Mouse (Mus musculus): ENCODE results near the gene Cdkal1. TPM values are rescaled to one million over a fixed set of nuclear protein-coding genes. Genes with fewer than 3 reads are reported as not detected.

The Cdkal1 gene
- polyA plus RNA-seq, 2 experiments, result 2.0 to 7.7 TPM

- Histone ChIP-seq H3K9ac (replicated peaks) (no peak overlapping the region), H3K9me3 (ENCODE audit: control insufficient read depth, low read length) (no peaks in the 10 kb centered on the region), H3K4me1 (replicated peaks; ENCODE audit: control insufficient read depth in 2 of 2, insufficient read depth in 2 of 2, low read length in 1 of 2) (no peaks in the 10 kb centered on the region), H3K27me3 (ENCODE audit: control insufficient read depth, insufficient read depth, low read length) (no peaks in the 10 kb centered on the region), H3K36me3 (replicated peaks; ENCODE audit: control insufficient read depth, insufficient read depth, low read depth) (no peaks in the 10 kb centered on the region), H3K27ac (no peak overlapping the region), H3K4me3 (ENCODE audit: insufficient read depth in 1 of 2, low read depth in 2 of 2, low read length in 2 of 2) (no peak overlapping the region), H3K4me2 (ENCODE audit: low read depth) (no peak overlapping the region)
- no peak for DNase-seq (ENCODE audit: low read depth in 3 of 3, low spot score in 3 of 3)
- 77% methylated on average over 3 of the region's 3 CpGs for WGBS (ENCODE audit: insufficient replicate concordance)
- TF ChIP-seq EP300 (IDR thresholded peaks at IDR 0.05; ENCODE audit: low read depth) (no peak), CTCF (IDR thresholded peaks at IDR 0.05; ENCODE audit: low read depth) (no peak)
- ATAC-seq (ENCODE audit: insufficient read depth), result no peak
Observed at GRCm38 (mm10) chr13:29155297-29155696, 700.2 kb downstream of the Cdkal1 start.

GRCm38 (mm10) chr13:29150120-29150519, 705.4 kb downstream of the Cdkal1 start:
- Histone ChIP-seq H3K4me1 (replicated peaks; ENCODE audit: control insufficient read depth in 2 of 2, insufficient read depth in 2 of 2, low read length in 1 of 2) (no peaks in the 10 kb centered on the region), H3K4me3 (ENCODE audit: insufficient read depth in 1 of 2, low read depth in 2 of 2, low read length in 2 of 2) (no peak overlapping the region), H3K4me2 (ENCODE audit: low read depth) (no peak overlapping the region), H3K27me3 (ENCODE audit: control insufficient read depth, insufficient read depth, low read length) (no peaks in the 10 kb centered on the region), H3K27ac (no peak overlapping the region), H3K36me3 (replicated peaks; ENCODE audit: control insufficient read depth, insufficient read depth, low read depth) (no peaks in the 10 kb centered on the region), H3K9me3 (ENCODE audit: control insufficient read depth, low read length) (no peaks in the 10 kb centered on the region), H3K9ac (replicated peaks) (no peak overlapping the region)
- DNase-seq (ENCODE audit: low read depth in 3 of 3, low spot score in 3 of 3) (no peak), ATAC-seq (ENCODE audit: insufficient read depth) (no peak)
- WGBS (ENCODE audit: insufficient replicate concordance), result 72% methylated on average over 13 of the region's 13 CpGs
- TF ChIP-seq CTCF (IDR thresholded peaks at IDR 0.05; ENCODE audit: low read depth) (no peak), EP300 (IDR thresholded peaks at IDR 0.05; ENCODE audit: low read depth) (no peak)

- H3K36me3 ChIP-seq (replicated peaks; ENCODE audit: control insufficient read depth, insufficient read depth, low read depth), result no peaks in the 10 kb centered on the region
- DNase-seq (ENCODE audit: low read depth in 3 of 3, low spot score in 3 of 3), result no peak
- H3K4me1 ChIP-seq (replicated peaks; ENCODE audit: control insufficient read depth in 2 of 2, insufficient read depth in 2 of 2, low read length in 1 of 2), result no peaks in the 10 kb centered on the region
- H3K9ac ChIP-seq (replicated peaks), result no peak overlapping the region
- no peaks in the 10 kb centered on the region for H3K9me3 ChIP-seq (ENCODE audit: control insufficient read depth, low read length)
- H3K27me3 ChIP-seq (ENCODE audit: control insufficient read depth, insufficient read depth, low read length), result no peaks in the 10 kb centered on the region
- H3K4me3 ChIP-seq (ENCODE audit: insufficient read depth in 1 of 2, low read depth in 2 of 2, low read length in 2 of 2), result no peak overlapping the region
- no peak overlapping the region for H3K27ac ChIP-seq
- no peak for TF ChIP-seq CTCF (IDR thresholded peaks at IDR 0.05; ENCODE audit: low read depth)
- no peak for TF ChIP-seq EP300 (IDR thresholded peaks at IDR 0.05; ENCODE audit: low read depth)
- ATAC-seq (ENCODE audit: insufficient read depth), result no peak
- H3K4me2 ChIP-seq (ENCODE audit: low read depth), result no peak overlapping the region
- WGBS (ENCODE audit: insufficient replicate concordance), result 56% methylated on average over 6 of the region's 6 CpGs
Observed at GRCm38 (mm10) chr13:29149404-29149803, 706.1 kb downstream of the Cdkal1 start.

- Histone ChIP-seq H3K4me1 (replicated peaks; ENCODE audit: control insufficient read depth in 2 of 2, insufficient read depth in 2 of 2, low read length in 1 of 2) (no peaks in the 10 kb centered on the region), H3K4me3 (ENCODE audit: insufficient read depth in 1 of 2, low read depth in 2 of 2, low read length in 2 of 2) (no peak overlapping the region), H3K27me3 (ENCODE audit: control insufficient read depth, insufficient read depth, low read length) (no peaks in the 10 kb centered on the region), H3K9ac (replicated peaks) (no peak overlapping the region), H3K27ac (no peak overlapping the region), H3K9me3 (ENCODE audit: control insufficient read depth, low read length) (no peaks in the 10 kb centered on the region), H3K36me3 (replicated peaks; ENCODE audit: control insufficient read depth, insufficient read depth, low read depth) (no peaks in the 10 kb centered on the region), H3K4me2 (ENCODE audit: low read depth) (no peak overlapping the region)
- TF ChIP-seq CTCF (IDR thresholded peaks at IDR 0.05; ENCODE audit: low read depth), result no peak
- TF ChIP-seq EP300 (IDR thresholded peaks at IDR 0.05; ENCODE audit: low read depth), result no peak
- WGBS (ENCODE audit: insufficient replicate concordance), result 50% methylated on average over 9 of the region's 9 CpGs
- no peak for ATAC-seq (ENCODE audit: insufficient read depth)
- DNase-seq (ENCODE audit: low read depth in 3 of 3, low spot score in 3 of 3), result no peak
Observed at GRCm38 (mm10) chr13:29148616-29149015, 706.9 kb downstream of the Cdkal1 start.

Other genes starting within 250 kb of the Cdkal1 start
- gene E2f3, start 130.4 kb upstream of the Cdkal1 start, polyA plus RNA-seq (2012; rRNA removed), result 4.6 and 5.5 TPM in 2 replicates
- 3.4 and 3.7 TPM in 2 replicates for gene E2f3, start 130.4 kb upstream of the Cdkal1 start, polyA plus RNA-seq (2014; fragmentation: Nextera tagmentation; extraction: Ambion mirVana)

All from liver, embryonic 14.5 days (tissue).